Mouse (Mus musculus) fibroblast of lung, adult 2 months (primary cell): ENCODE measurements around the gene Mmab.

Experiments
- DNase-seq: peaks from one replicate; pipeline ENCODE4 v3.0.0-alpha.2; 2011; ENCODE audit warnings: low read depth

Mmab gene

DNA sequence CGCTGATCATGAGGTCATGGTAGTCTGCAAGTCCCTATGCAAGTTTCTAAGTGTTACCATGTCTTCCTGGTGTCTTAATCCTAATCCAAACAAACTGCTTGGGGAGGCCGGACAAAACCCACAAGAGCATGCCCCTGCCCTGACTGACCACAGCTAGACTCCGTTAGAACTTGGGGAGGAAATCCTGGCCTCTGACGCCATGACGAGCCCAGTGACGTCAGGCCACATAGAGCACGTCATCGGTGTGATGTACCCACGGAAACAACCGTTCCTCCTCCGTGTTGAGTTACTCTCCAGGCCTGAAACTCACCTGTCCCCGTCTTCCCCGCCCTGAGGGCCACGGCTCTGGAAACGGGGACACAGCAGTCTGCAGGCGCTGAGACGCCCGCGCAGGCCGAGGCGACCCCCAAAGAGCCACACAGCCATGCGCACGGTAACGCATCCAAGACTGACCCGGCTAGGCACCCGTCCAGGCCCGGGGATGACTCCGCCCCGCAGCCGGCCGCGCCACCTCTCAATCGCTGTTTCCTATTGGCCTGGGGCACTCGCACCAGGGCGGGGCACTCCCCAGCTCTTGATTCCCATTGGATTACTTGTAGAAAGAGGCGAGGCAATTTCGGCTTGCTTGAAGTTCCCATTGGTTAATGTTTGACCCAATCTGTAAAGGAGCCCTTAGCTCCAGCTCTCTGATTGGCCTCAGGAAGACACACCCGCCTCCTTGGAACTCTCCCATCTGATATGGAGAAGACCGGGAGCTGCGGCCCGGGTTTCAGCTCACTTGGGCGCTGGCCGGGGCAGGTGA is at the start of gene Mmab, which contains the start of gene Mvk:
Gene Mmab, minus strand, starts transcription at position 495 of the 802 bp plus-strand sequence.
Gene Mvk, plus strand, starts transcription at position 704 of the 802 bp plus-strand sequence.
- peak; percentile 96 for DNase-seq

DNA sequence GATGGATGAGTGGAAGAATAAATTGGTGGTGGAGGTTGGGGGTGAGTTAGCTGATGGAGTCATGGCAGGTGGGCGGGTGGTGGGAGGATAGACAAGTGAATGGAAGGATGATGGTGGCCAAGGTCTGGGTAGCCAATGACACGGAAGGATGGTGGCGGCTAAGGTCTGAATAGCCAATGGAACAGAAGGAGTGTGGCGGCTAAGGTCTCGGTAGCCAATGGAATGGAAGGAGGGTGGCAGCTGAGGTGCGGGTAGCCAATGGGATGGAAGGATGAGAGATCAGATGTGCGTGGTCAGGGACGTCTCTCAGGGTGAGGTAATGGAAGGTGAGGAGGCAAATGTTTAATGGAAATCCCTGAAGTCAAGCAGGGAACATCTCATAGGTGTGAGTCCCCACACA is 46.4 kb upstream of the Mmab start:
- no peak for DNase-seq

DNA sequence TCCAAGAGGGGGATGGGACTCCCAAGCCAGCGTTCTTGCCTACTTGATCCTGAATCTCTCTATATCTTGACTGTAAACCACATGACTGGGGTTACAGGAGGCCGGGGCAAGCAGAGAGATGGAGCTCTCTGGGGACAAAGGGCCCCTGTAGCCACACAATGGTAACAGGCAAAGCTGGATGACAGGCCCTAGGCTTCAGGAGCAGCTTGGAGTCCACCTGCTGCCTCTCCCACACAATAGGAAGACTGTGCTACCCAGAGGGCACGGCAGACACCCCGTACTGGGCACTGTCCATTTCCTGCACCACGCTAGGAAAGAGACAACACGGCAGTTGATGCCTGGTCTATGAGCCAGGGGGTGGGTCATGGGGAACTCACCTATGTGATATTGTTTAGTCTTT is 45.7 kb upstream of the Mmab start:
- DNase-seq, result no peak

DNA sequence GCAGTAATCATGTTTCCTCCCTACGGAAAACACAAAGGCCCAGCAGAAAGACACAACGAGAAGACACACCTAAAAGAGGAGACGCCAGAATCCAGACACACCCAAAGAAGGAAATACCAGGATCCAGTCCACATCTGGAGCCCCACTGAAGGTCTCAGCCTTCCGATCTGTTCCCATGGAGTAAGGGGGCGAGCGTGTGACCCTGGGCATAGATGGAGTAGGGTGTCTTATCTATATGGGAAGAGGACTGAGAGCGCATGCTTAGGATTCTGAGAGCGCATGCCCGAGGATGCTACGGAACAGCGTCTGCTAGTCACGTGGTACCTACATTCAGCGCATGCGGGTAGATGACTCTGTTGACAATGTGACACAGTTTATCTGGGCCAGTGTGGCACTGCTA is 41.8 kb upstream of the Mmab start:
- DNase-seq, result no peak

DNA sequence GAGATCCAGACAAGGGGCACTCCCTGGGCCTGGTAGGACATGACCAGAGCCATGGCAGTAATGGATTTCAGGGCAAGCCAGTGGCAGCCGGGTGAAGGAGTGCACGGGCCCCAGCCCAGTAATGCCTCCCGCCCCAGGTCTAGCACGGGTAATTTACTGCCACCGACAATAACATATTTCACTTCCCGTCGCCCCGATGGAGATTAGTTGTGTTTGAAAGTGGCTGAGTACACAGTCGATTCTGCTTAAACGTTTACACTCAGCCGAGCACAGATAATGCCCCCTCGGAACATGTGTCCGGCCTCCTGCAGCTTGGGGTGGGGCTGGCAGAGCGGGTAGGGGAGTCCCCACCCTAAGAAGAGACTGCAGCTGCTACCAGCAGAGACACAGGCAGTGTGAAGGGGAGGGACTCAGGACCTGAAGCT is 38.7 kb upstream of the Mmab start:
- DNase-seq, result no peak

DNA sequence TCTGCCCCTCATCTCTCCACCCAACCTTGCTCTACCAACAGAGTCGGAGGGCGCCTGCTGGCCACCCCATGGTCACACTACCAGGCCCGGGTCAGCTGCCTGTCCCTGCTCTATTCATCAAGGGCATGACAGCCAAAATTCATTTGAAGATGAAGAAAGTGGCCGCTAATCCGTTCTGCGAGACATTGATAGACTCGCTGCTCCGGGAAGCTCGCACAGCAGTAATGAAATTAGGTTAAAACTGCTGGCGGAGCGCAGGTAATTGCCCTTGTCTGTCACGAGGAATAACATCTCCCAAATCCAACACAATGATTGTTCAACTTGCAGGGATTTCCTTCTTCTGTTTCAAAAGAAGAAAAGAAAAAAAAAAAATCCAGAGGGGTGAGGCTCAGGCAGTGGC is 34.4 kb upstream of the Mmab start:
- no peak for DNase-seq

DNA sequence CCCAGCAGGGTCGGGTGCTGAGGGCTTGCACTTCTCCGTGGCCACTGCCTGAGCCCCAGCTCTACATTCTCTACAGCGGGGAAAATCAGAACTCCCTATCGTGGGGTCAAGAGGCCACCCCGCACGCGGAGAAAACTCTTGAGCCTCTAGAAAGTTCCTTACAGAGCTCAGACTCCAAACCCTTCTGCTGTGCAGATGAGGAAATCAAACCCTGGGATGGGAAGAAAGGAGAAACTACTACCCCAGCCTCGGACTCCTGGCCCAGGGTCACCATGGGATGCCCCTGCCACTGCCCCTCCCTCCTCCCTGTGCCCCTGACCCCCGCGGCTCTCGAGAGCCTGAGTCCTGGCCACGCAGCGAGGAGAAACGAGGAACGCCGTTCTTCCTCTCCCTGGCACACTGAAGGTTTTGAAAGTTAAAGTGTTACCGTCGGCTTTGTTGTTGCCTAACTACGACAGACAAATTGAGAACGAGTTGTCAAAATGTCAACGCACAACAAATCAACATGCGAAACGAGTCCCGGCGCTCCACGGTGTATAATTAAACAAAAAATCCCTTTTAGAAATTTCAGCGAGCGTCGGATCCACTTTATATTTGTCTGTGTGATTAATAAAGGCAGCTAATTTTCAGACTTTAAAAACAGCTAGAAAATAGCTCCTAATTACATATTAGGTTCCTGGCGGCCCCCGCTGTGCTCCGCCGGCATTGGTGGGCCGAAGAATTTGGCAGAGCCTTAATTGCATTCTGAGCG is 31.1 kb upstream of the Mmab start:
- DNase-seq, result no peak

DNA sequence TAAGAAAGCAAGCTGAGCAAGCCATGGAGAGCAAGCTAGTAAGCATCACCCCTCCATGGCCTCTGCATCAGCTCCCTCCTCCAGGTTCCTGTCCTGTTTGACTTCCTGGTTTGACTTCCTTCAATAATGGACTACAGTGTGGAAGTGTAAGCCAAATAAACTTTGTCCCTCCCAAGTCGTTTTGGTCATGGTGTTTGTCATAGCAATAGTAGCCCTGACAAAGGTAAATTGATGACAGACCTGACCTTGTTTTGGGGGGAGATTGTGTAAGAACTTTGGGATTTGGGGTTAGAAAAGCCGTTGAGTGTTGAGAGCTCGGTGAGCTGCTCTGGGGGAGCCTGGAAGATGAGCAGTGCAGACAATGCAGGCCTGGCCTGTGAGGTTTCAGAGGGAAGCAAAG is 26.5 kb upstream of the Mmab start:
- no peak for DNase-seq

DNA sequence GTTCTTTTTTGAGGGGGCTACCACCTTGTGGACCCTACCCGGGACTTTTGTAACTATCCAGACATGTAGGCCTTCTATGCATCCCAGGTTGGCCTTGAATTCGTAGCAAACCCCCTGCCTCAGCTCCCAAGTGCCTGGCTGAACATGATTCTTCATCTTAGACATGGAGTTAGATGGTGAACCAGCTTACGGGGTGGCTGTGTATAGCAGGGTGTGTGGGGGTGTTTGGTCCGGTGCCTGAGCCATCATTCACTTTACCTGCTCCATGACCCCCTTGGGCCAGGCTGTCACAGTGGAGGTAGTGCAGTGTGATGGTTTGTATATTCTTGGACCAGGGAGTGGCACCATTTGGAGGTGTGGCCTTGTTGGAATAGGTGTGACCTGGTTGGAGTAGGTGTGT is 24.1 kb upstream of the Mmab start:
- DNase-seq, result no peak

DNA sequence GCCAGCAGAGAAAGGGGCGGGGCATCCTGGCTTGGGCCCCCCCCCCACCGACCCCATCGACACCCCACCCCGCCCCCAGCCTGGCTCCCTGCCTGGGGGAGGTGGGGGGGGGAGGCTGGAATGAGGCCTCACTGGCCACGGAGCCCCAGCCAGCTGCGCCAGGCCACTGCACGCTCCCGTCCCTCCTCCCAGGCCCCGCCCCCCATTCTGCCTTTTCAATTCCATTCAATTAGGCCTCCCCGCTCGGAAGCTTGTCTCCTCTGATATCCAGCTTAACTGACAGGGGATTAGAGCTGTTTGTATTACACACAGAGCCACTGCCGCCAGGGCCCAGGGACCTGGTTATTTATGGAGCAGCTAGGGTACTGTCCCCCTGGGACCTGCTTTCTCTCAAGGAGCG is 23.6 kb upstream of the Mmab start:
- no peak for DNase-seq

DNA sequence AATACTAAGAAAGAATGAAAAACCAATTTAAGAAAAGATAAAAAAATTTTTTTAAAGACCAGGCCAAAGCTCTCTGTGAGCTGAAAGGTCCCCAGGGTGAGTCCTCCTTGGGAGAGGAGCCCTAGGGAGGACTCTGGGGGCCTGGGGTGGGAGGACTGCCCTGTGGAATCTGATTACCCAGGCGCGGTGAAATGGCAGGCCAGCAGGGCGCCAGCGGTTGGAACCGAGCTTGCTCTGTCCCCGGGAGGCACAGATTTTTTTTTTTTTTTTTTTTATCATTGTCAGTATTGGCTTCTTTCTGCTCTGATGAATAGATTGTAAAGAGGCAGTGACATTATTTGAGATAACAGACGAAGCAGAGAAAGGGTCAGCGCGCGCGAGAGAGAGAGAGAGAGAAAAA is 23.2 kb upstream of the Mmab start:
- no peak for DNase-seq

DNA sequence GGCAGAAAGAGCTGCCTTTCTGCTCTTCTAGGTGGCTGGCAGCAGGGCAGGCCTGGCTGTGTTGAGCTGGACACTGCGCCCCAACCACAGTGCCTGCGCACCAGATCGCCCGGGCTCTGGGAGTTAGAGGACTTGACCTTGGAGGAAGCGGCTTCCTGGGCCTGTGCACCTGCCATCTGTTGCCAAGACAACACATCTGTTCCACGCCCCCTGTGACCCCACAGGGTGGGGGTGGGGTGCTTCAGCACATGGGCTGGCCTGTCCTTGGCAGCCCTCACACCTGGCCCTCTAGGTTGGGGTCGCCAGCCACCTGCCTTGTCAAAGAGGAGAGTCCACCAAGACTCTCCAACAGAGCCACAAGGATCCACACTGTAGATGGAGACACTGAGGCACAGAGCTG is 21.8 kb upstream of the Mmab start:
- DNase-seq, result no peak

DNA sequence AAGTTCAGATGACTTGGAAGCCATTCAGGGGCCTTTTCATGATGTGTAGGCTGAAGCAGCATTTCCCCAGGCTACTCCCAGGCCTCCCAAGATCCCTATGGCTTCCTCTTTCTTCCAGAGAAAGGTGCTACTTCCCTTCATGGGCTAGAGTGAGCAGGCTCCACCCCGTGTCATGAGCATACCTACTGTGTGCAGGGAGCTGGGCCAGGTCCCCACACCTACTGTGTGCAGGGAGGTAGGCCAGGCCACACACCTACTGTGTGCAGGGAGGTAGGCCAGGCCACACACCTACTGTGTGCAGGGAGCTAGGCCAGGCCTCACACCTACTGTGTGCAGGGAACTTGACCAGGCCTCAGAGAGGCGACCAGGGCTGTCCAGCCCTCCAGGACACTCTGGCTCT is 20.7 kb upstream of the Mmab start:
- no peak for DNase-seq

DNA sequence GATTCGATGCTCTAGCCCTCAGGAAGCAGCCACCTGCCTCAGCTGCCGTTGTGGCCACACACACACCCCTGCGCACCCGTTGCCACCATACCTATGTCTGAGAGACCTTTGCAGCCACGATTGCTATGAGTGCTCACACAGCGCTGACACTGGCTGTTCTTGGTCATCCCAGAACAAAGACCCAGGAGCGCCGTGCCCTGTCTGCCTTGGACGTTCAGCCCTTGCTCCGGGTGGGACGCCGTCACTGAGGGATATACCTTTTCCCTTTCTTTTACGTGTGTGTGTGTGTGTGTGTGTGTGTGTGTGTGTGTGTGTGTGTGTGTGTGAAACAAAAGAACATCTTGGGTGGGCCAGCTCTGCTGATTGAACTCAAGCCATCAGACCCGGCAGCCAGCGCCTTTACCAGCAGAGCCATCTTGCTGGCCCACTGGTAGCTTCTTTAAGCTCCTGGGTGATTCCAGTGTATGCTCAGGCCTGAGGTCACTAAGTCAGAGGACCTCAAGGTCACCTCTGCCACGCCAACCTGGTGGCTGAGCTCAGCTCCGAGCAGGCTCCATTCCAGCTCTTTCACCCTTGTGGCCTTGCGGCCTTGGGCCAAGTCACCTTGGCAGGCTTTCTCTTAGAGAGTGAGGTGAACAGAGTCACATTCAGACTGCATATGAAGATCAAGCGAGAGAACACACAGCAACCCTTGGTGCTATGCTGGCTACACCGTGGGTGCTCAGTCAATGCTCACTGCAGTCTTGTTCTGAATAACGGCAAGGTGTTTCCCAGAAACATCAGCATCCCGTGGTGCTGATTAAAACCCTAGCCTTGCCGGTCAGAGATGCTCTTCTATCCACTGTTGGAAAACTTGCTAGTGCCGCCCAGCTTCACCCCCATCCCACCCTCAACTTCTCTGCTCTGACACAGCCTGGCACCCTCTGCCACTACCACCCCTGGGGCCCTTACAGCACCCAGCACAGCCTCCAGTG is 18.5 kb upstream of the Mmab start:
- DNase-seq, result no peak

DNA sequence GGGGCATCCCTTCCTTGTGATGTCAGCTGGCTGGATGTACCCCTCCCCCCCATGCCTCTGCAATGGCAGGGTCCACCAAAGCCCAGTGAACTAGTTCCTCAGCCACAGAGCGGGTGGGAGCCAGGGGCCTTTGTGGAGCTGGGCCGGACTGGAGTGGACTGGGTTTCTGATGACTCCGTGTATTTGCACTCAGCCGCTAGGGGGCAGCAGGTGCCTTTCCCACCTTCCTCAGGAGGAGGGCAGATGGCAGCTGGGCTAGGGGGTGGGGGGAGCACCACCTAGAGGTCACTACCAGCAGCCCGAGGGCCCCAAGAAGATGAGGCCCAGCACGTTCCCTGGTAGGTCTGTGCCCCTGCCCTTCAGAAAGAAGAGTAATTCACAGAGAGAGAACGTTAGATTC is 17.4 kb upstream of the Mmab start:
- peak; percentile 38 for DNase-seq

DNA sequence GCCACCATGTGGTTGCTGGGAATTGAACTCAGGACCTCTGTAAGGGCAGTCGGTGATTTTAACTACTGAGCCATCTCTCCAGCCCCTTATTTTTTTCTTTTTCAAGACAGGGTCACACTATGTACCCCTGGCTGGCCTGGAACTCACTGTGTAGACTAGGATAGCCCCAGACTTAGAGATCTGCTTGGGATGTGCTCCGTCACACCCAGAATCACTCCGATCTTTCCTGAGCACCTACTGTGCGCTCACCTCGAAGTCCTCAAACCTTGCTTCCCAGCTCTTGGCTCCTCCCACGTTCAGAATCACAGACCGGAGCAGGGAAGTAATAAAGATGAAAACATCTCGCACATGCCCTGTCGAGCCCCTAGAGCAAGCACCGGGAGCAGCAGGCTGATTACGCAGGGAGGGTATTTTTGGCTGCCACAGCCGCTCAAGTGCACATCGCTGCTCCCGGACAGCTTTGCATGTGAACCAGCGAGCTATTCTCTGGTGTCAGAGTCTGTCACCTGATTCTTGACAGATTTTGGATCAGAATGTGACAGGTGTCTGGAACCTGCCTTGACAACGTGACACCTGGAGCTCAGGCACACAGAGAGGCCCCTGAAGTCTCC is 13.2 kb upstream of the Mmab start:
- DNase-seq, result no peak

DNA sequence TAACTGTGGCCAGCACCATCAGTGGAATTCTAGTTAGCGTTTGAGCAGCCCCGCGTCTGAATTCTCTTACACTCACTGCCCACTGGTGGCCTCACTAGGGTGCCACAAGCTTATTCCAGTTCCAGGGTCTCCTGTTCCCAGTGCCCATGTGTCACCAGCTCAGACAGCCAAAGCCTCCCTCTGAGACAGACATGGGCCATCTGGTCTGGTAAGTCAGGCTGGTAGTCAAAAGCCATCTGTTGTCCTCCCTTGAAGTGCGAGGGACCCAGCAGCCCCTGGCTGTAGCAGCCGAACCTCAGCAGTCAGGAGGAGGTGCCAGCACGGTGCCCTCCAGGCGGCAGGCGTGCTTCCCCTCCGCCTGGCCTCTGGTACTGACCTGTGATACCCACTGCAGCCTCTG is 12.4 kb upstream of the Mmab start:
- no peak for DNase-seq

DNA sequence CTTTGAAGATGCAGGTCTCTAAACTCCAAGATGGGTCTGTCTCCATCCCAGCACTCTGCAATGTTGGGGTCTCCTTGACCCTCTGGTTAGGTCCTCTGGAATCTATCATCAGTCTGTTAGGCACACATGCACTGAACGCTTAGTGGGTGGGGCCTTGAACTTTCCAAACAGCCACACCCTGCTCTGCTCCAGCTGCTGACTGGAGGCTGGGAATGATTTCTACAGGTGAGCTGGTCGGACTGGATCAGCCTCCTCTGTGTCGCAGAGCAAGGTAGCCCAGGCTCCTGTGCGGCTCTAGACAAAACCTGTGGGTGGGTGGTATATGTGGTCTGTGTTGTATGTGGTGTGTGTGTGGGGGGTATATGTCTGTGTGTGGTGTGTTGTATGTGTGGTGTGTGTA is 5.2 kb upstream of the Mmab start:
- no peak for DNase-seq

DNA sequence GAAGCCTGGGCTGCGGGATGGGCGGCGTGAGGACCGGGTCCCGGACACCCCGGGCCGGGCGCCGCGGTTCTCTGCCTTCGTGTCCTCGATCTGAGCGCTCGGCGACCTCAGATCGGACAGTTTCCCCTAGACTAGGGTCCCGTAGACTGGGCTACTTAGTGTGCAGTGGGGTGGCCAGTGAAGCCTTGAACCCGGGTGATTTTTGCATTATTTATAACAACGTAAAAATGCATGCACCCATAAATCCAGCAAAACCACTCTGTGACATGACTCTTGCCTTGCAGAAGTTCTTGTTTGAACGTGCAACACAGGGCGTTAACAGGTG is 470 bp upstream of the Mmab start:
- no peak for DNase-seq

DNA sequence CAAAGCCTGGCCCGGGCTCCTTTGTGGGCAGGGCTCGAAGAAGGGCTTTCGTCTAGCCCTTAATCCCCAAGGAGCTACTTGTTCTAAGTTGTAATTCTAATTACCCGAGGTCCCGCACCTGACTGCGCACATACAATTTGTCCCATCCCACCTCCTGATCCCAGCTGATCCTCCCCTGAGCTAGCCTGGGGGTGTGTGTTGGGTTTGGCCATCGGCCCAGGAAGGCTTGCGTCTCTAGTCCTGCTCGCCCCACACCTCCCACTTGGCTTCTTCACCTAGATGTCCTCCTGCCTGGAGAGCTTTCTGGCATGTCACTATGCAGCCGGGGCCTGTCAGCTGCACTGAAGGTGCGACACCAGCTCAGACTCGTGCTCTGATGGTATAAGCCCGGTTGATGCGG is 8.3 kb downstream of the Mmab start:
- DNase-seq, result no peak

DNA sequence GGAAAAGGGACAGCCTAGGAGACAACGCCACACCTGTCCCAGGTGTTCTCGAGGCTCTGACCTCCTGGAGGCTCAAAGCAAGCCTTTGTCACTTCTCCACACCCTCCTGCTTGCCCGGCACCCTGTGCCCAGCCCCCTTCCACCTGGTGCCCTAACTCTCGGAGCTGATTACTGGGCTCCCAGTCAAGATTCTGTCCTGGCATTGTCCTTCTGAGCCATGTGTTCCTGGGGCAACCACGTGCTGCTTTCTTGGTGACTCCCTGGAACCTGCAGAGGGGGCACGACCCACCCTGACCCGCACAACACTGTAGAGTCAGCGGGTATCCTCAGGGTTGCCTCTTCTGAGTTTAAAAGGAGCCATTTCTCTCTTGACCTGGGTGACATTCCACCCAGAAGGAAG is 9.5 kb downstream of the Mmab start:
- DNase-seq, result no peak

DNA sequence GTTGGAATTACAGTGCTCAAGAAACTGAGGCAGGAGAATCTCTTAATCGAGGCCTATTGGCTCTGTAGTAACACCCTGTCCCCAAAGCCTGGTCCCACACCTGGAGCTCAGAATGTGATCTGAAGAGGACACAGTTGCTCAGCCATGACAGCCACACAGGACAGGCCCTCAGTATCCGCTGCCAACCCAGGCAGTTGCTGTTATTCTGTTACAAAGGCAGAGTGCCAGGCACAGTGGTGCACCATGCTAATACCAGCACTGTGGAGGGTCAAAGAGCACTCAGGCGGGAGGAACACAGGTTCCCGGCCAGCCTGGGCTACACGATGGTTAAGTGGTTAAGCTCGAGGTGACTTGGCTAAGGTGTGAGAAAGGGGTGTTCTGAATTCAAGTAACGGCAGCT is 14.1 kb downstream of the Mmab start:
- DNase-seq, result no peak
